Mouse (Mus musculus): ENCODE measurements around the gene Kcnip4.

Kcnip4 gene

DNA sequence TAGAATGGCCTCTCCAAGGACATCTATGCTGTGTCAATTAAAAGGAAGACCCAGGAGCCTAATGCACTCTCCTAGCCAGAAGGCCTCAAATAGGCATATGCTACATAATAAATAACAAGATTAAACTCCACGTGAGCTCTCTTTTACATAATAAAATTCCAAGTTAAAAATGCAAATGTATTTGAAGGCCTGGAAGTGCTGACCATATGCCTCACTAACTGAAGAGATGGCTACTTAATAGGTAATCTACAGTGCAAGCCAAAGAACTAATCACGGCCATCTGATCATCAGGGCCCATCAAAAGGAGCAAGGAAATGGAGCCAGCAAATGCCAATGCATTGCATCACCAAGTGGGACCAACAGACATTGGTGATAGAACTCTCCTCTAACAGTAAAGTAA lies 277.6 kb downstream of the Kcnip4 start:
- no peak for DNase-seq (ENCODE audit: low spot score in 2 of 2)

DNA sequence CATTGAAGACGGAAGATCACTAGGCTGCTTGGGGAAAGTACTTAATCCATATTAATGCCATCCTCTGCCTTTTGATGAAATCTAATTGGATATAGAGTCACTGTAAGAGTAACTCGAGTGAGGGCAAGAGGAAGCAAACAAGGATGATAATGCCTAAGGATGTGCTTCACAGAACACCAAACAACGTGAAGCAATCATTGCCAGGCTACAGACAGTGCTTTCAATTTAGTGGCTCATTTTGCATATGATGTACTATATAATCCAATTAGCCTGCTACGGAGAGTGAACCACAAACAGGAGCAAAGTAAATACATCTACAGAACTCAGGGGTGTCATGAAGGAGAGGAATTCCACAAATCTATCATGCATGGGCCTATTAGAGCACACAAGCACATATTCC lies 280.3 kb downstream of the Kcnip4 start:
- DNase-seq (ENCODE audit: low spot score in 2 of 2), result no peak

DNA sequence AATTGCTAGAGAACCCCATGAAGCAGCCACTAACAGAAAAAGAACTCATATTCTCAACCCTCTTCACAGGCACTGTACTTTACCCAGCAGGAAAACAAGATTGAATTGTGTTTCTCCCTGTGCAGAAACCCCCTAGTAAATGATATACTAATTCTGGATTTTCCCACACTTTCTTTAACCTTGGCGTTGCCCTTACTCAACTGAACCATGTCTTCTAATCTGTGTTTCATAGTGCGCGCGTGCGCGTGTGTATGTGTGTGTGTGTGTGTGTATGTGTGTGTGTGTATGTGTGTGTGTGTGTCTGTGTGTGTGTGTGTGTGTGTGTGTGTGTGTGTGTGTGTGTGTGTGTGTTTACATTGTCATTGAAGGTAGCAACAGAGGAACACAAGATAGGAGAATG lies 283.0 kb downstream of the Kcnip4 start:
- no peak for DNase-seq (ENCODE audit: low spot score in 2 of 2)

DNA sequence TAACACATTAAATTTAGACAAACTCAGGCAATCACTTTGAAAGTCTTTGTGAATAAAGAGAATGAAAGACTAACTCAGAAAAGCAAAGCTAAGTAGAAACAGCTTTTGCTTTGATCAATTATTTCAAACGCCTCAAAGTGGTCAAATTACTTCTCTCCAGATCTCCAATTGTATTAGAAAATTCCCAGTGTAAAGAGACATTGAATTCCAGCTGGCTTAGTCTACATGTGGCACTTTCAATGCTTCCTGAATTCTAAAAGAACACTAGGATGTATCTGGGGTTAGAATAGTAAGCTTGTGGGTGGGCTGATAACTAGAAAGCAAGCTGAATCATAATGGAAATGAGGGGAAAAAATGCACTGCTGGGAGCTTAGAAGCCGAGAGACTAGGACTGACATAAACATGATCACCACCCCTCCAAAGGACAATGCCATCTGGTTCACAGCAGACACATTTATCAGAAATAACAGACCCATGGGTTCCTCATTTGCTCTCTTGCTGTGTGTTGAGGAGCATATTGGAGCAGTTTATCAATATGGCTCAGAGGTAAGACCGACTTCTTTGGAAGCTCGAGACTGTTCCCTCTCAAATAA lies 323.4 kb downstream of the Kcnip4 start:
- DNase-seq (ENCODE audit: low spot score in 2 of 2), result no peak

DNA sequence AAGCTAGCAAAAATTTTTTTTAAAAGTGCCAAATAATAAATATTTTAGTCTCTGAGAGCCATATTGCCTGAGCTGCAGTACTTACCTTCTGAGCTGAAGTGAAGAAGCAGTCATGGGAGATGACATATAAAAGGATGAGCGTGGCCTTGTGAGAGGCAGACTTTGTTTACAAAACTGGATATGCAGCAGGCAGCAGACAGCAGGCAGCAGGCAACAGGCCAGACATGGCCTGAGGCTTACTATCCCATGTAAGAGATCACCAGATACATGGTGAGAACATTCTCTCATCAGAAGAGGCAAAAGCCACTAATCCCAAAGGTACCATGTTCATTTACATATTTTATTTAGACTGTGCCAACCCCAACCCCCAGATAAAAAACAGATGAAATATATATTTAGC lies 336.5 kb downstream of the Kcnip4 start:
- DNase-seq (ENCODE audit: low spot score in 2 of 2), result no peak

DNA sequence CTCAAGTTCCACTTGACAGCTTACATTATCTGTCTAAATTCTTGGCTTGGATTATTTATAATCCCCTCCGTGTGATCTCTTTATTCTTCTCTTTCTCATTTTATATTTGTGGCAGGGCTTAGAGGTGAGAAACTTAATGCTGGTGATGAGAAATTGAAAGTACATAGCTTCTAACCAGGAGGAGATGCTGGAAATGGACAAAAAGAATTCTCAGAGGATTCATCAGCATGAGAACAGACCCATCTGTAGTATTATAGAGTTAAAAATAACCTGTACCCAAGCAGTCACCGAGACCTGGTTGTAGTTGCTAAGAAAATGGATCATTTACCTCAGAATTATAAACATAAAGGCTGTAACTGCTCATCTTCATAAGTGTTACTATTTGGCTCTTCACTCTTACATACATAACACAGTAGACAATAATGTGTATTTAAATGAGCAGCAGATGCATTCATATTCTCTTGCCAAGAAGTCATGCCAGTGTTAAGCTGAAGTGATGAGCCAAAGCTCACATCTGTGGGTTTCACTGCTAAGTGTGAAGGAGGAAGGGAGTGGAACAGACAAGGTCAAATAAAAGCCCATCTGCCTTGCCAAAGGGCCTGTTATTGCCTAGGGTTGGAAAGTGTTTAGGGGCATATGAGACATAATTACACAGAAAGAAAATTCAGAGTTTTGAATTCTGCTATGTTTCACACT lies 374.4 kb downstream of the Kcnip4 start:
- no peak for DNase-seq (ENCODE audit: low spot score in 2 of 2)

DNA sequence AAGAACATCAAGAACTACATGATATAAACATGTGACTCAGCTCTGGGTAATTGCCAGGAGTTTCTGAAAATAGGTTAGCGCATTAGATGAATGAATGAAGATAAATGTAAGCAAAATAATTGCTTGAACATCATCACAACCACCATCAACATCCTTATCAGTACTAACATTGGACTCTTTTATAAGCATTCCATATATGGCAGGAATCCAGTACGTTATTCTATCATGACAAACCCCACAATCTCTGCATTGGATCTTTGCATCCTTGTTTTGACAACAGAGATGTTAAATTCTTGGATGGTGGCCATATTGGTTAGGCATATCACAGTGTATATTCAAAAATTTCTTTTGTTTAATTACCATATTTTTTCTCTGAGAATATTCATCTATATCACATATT lies 375.0 kb downstream of the Kcnip4 start:
- no peak for DNase-seq (ENCODE audit: low spot score in 2 of 2)

DNA sequence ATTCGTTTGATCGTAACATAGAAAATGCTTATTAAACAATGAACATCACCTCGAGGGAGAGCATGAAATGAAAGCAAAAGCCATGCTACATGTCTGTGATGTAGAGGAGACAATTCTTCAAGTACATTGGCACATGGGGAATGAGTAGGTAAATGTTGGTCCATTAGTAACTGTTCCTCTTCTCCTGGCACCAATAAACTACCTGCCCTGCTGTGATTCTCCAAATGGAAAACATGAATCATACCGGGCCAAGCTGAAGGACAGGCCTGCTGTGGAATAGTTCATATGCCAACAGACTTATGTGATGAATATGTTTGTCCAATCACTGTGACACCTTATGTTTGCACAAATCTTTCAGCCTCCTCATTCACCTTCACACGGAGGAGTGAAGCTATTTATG lies 429.3 kb downstream of the Kcnip4 start:
- no peak for DNase-seq (ENCODE audit: low spot score in 2 of 2)

DNA sequence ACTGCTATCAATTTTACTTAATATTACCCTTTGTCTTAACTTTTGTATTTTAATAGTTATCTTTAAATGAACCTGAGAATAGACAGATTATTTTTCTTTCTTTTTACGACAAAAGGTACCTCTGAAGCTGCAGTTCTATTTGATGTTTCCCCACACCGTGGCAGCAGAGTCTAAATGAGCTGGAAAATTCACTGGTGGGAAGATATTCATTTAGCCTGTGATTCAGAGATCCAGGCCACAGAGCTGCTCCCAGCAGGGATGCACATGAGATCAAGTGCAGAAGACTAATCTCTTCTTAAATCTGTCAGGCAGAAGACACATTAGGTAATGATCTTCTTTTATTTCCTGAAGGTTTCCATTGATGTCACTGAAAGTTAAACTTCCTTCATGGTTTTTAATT lies 429.8 kb downstream of the Kcnip4 start:
- peak; percentile 38 to 58 for DNase-seq (ENCODE audit: low spot score in 2 of 2)

DNA sequence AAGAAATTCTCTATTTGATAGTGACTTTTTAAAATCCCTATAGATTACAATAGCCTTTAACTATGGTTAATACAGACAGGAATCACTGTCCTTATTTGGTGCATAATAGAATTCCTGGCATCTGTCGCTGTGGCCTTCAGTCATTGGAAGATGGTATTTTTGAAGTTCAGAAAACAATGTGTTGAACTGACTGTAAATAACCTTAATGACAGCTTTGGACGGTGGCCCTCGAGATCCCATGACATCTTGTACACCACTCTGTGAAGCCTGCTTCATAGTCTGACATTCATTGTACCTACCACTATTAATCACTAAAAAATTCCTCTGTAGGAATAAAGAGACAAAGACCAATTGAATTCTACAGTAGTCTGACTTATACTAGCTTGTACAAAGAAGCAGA lies 430.4 kb downstream of the Kcnip4 start:
- DNase-seq (ENCODE audit: low spot score in 2 of 2), result no peak

DNA sequence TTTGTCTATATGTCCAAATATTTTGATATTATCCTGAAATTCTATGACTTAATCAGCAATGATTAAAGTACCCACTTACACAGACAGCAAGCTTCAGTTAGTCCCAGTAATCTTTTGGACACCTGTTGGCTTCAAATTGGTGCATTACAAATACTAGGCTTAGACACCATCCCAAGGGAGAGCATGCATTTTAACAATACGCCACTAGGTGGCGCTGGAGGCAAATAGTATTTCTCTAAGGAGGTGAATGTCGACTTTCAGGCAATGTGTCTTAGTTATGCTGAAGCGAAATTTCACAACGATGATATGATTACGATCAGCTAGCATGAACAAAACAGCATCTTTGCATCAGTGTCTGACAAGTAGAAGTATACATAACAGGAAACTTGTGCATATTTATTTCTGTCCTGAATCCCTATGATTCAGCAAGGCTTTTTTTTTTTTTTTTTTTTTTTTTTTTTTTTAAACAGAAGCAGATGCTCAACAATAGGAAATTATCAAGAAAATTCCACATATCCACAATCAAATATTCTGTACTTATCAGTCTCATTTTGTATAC lies 434.5 kb downstream of the Kcnip4 start:
- DNase-seq (ENCODE audit: low spot score in 2 of 2), result peak; percentile 91 to 94

DNA sequence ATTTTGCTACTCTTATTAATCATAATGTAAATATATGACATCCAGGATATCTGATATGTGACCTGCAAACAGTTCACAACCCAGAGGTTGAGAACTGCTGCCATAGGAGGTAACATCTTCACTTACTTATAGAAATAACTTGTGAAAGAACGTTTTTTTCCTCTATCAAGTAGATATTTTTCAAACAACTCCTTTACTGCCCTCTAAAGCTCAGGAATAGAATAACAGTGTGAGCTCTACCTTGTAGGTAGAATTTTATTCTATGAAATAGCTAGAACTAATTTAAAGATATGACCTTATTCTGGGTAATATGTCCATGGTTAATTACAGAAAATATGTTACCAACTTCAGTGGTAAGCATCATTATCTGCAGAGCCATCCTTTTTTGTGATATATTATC lies 459.1 kb downstream of the Kcnip4 start:
- DNase-seq (ENCODE audit: low spot score in 2 of 2), result no peak

DNA sequence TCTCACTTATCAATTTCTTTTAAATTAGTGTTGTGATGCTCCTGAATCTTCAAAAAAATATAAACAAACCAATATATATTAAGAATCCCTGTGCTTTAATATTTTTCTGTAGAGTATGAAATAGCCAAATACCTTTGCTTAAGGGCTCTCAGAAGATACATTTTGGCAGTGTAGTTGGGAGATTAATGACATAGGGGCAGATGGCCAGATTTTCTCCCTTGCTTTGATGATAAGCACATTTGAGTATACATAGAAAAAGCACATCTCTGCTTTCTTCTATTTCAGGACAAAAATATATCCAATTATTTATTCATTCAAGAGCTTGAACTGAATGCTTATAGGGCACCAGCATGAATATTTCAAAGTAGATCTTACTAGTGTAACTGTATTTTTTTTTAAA lies 465.8 kb downstream of the Kcnip4 start:
- DNase-seq (ENCODE audit: low spot score in 2 of 2), result no peak

DNA sequence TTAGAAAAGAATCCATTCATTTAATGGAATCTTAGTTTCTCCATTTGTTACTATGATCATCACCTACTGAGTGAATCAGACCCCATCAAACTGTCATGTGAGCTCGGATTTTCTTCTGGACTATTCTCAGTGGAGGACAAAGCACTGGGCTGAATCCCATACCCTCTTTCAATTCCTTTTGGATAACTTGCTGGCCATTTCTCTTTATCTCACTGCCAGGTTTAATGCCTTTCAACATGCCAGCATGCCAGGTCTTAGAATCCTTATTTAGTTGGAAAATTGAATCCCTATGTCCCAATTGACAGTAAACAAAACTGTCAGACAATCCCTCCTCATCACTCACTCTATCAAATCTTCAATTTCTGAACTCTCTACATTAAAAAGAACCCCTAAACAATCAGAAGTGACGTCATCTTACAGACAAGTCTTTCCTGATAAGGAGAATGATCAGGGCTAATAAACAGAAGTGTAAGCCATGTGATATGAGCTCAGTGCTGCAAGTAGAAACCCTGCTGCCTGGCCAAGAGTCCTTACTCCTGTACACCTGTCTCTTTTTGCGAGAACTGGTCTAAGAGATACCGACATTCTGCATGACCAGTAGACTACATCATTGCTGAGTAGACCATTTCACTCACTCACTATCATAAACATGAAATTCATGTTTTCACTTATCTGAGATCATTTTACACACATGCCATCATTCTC lies 466.9 kb downstream of the Kcnip4 start:
- no peak for DNase-seq (ENCODE audit: low spot score in 2 of 2)

DNA sequence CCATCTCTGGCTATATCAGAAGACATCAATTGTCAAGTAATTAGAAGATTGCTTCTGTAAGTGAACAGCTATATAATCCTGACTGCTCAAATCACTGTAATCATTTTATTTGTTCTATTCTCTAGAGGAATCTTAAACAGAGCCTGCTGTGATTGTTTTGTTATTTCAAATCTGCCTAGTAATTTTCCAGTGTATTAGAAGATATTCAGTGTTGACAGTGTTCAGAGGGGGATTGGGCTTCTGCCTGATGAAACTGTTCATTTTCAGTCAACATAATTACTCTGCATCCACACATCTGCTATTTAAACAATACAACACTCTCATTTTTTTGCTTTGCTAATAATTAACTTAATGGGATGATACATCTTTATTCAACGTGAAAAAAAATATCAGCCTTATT lies 476.7 kb downstream of the Kcnip4 start:
- DNase-seq (ENCODE audit: low spot score in 2 of 2), result no peak

DNA sequence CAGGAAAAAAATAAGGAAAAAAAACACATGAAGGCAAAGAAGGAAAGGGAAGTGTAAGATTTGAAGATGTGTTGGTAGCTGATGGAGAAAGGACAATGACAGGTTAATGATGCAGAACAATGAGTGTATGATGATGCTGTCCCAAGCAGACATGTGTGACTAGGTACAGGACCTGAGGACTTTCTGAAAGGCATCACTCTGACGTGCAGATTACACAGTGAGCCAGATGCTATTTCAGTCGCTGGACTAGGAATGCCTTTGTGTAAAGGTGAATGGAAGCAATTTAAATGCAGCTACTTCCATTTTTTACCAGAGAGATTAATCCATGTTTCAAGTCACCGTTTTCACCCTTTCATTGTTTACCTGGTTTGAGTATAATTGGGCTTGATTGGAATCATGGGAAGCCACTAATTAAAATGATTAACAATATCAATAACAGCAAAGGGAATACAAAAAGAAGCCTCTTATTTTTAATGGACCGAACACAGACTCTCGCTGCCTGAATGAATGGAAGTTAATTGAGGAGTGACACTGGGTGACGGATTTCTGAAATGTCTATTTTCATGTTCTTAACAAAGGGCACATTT lies 483.4 kb downstream of the Kcnip4 start:
- no peak for DNase-seq (ENCODE audit: low spot score in 2 of 2)

DNA sequence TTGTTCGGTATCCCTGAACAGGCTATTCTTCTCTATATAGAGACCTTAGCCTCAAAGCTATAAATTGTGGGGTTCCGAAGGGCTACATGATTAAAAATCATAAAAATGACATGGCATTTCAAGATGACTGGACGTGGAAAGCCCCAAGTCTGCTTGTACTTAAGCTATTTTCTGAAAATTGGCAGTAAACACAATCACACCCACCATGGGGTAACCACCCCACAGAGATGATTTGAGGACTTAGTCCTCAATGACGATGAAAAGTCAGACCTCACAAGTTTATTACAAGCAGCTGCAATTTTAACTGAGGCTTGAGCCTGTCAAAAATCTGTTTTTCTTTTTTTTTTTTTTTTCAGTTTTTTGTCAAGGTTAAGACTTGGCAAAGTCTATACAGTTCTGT lies 527.3 kb downstream of the Kcnip4 start:
- no peak for DNase-seq (ENCODE audit: low spot score in 2 of 2)

DNA sequence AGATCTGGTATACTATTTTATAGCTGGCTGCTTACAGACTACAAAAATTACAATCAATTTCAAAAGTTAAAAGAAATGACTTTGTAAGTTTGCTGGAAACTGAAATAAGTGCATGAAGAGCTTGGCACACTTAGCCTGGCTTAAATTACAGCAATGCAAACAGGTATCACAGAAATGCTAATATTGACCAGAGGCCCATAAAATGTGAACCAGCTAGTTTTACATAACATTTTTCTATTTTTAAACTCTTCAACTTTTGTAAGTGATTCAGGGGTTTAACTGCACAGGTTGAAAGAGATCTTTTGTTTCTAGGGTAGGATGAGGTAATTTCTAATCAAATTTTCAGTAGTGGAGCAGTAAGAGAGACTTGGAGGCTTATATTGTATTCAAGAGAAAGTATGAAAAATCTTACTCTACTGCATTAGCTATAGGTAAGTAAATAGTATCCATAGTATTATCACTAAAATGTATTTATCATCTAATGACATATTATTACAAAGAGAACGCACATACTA lies 535.5 kb downstream of the Kcnip4 start:
- no peak for DNase-seq (ENCODE audit: low spot score in 2 of 2)

DNA sequence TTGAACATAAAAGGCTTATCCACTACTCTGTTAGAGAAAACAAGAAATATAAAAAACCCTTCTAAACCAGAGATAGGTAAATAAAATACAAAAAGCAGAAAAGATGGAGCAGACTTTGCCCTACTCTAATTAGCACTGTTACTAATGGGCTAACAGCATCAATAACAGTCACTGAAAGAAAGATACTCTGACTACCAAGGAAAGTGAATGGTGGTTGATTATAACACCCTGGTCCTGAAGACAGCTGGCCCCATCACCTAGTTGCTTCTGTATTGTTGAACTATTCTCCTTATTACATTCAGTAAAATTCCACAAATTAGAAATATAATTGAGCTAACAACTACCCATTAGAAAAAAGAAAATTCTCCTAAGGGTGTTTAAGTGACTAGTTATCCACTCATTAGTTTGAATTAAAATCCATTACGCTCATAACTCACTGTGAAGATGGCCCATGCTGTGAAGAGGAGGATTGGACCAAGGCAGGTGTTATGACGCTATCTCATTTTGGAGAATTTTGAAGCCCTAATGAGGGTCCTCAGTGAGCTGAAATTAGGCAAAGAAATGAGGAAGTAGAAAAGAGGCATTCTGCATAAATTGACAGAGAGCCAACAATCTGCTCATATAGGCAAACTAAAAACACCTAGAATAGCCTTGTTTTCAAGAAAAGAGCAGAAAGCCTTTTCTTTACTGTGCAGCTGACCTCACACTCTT lies 582.2 kb downstream of the Kcnip4 start:
- DNase-seq (ENCODE audit: low spot score in 2 of 2), result no peak

DNA sequence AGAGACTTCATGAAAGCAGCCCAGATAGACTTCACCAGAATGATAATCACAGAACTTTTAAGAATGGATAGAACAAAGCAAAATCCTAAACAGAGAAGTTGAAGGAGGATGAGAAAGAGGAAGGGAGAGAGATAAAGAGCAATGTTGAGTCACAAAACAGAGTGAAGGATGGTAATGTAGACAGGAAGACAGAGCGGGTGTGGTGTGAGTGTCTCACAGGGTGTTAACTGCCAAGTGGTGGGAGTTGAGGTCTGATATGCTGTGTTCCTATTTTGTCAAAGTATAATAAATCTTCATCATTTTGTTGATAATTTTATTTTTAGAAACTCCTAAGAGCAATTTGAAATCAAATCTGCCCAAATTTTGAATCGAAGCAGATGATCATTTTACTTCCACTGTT lies 592.8 kb downstream of the Kcnip4 start:
- DNase-seq (ENCODE audit: low spot score in 2 of 2), result no peak

DNA sequence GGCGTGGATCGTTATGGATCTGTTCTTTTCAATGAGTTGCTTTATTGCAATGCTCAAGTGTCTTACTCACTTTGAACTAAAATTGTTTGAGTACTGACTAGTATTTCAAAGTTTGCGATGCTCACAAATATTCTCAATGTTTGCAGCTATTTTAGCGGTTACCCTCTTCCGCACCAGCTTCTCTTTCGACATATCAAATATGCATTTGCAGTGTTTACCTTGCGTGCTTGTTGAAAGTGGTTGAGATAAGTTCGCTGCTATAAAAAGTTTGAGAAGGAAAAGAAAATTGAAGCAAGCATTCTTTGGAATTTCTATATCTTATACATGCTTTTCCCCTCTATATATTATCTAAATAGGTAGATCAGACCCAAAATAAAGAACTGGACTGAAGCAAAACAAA lies 634.5 kb downstream of the Kcnip4 start:
- DNase-seq (ENCODE audit: low spot score in 2 of 2), result no peak
